Mouse (Mus musculus) ovary, postnatal 10 days (tissue): ENCODE data around the gene Ubl3.

Experiments used
- DNase-seq: peaks from one replicate; pipeline ENCODE4 v3.0.0; 2022; ENCODE audit warnings: low spot score

The Ubl3 gene

GRCm38 (mm10) chr5:148481745-148482144, 70.8 kb downstream of the Ubl3 start:
- no peak for DNase-seq

DNA sequence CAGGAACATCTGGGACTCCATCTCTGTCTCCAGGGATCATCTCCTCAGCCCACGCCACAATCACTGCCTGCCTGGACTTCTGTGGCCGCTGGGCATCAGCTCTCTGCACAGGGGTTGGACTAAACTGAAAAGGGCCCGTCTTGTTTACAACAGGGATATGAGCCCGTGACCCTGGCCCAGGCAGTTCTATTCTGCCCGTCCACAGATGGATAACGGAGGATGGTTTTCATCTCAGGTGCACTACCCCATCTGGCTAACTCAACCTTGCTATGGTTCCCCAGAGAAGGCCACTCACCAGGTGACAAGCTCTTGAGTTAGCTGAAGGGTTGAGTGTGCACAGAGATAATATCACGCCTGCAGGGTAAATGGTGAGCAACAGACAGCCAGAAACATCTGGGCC, 78.2 kb downstream of the Ubl3 start:
- no peak for DNase-seq

DNA sequence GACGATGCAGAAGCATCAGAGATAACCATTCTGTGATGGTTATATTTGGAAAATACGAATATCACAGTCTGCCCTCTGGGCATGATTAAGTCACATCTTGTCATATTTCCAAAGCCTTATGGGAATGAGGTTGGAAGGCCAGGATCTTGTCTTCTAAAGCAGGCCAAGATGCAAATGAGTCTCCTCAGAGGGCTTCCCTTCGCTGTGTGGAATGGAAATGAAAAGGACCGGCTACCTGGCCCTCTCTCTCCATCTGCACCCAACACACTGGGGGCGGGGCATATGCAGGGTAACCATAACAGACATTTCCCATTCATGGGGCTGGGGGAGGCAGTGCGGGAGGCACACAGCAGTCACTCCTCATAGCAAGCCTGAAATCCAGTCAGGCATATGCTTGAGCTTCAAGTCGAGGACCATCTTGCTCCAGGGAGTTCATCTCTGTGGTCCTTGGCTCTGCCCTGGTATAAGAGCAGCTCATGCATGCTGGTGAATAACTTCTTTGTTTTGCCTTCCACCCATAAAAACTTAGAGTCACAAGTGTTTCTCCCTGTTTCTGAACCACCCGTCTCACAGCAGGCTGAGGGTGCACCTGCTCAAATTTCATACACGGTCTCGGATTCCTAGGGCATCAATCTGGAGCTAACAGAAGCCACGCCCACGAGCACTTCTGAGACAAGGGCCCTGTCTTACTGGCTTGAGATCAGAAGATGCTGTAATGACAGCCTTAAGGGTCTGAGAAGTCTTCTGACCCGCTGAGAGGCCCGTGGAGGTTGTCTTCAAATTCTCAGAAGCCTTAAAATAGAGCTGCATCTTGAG, 83.8 kb downstream of the Ubl3 start:
- DNase-seq: no peak

- DNase-seq: no peak
Measured at GRCm38 (mm10) chr5:148466933-148467607, 85.5 kb downstream of the Ubl3 start.

GRCm38 (mm10) chr5:148466116-148466515, 86.5 kb downstream of the Ubl3 start:
- no peak for DNase-seq

DNA sequence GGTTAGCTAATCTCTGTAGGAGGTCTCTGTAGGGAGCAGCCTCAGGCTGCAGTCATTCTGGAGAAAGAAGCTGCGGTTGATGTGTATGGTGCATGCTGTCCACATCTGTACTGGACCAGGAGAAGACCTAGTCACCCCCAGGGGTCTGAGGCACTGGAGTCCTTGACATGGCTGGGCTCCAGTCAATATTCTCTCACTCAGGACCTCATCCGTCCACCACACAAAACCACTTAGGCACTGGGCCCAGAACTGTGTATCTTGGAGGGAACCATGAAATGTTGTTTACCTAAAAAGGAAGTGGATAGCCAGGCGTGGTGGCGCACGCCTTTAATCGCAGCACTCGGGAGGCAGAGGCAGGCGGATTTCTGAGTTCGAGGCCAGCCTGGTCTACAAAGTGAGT, 87.5 kb downstream of the Ubl3 start:
- no peak for DNase-seq

GRCm38 (mm10) chr5:148464489-148464888, 88.1 kb downstream of the Ubl3 start:
- DNase-seq: no peak

DNA sequence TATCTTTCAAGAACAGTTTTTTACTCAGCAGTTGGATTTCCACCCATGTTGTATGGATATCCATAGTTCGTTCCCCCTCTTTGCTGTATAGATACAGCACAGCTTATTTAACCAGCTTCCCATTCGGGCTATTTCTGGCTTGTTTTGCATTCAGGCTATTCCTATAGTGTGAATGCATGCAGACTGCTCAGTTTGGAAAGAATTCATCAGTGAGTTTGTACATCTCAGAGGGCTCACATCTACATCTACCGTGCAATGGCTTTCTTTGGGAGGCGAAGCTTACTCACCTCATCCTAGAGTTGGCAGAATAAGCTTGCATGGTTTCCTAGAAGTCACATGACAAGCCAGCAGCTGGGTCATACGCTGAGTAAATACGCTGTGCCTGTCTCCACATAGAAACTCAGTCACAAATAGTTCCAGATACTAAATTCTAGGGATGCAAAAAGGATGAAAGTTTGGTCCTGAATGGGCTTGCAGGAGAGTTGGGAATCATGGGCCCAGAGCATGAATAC, 88.8 kb downstream of the Ubl3 start:
- no peak for DNase-seq
